Mouse (Mus musculus): ENCODE measurements around the gene Fam229a. TPM values are rescaled to one million over a fixed set of nuclear protein-coding genes. Genes with fewer than 3 reads are reported as not detected.
A peak's percentile ranks its signal among the peaks of the same experiment; 100 is the strongest.

Fam229a gene
- polyA plus RNA-seq, 1 experiment from 2014 or later = not detected

- WGBS = under 1% methylated on average over 45 of the region's 46 CpGs
- H3K4me2 ChIP-seq = peak within 1 kb of the TSS; percentile 80
- peak within 1 kb of the TSS; percentile 80 for H3K9ac ChIP-seq
- ATAC-seq (ENCODE audit: insufficient number of reproducible peaks, low FRiP score, low TSS enrichment, low read depth) = peak; percentile 97
- H3K4me1 ChIP-seq = peaks cover 14% of the 10 kb centered on the region
- peak within 1 kb of the TSS; percentile 90 for H3K27ac ChIP-seq
- H3K4me3 ChIP-seq = peak within 1 kb of the TSS; percentile 94
- no peaks in the 10 kb centered on the region for H3K27me3 ChIP-seq
- H3K36me3 ChIP-seq = peaks cover 21% of the 10 kb centered on the region
- no peaks in the 10 kb centered on the region for H3K9me3 ChIP-seq
Observed at GRCm38 (mm10) chr4:129461183-129461960, 29.6 kb upstream of the Fam229a start, which contains the start of gene Bsdc1. TSS of gene Bsdc1 (plus strand) at chr4:129461581.

DNA sequence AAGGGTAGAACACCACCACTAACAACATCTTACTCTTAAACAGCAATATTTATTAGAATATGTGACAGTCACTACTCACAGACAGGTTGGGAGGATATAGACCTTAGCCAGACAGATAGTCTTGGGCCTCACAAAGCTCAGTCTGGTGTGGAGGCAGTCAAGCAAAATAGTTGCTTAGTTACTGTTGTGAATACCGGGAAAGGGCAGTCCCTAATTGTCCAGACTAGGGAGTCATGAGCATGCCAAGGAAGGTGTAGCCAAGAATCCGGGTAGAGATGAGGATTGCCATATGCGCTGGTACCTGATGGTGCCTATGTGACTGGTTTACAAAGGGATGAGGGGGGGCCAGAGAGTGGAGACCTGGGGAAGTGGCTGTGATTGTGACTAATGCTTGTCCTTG, 28.9 kb upstream of the Fam229a start:
- peaks cover 14% of the 10 kb centered on the region for H3K4me1 ChIP-seq
- H3K27ac ChIP-seq = peak overlapping the region; percentile 67; the same call in 1 of the 2 replicates
- 23% methylated on average over 3 of the region's 3 CpGs for WGBS
- peak overlapping the region; percentile 80 for H3K9ac ChIP-seq
- no peak for ATAC-seq (ENCODE audit: insufficient number of reproducible peaks, low FRiP score, low TSS enrichment, low read depth)
- peak overlapping the region; percentile 94 for H3K4me3 ChIP-seq
- peak overlapping the region; percentile 80 for H3K4me2 ChIP-seq
- H3K9me3 ChIP-seq = no peaks in the 10 kb centered on the region
- H3K27me3 ChIP-seq = no peaks in the 10 kb centered on the region
- H3K36me3 ChIP-seq = peaks cover 29% of the 10 kb centered on the region

- no peak overlapping the region for H3K4me2 ChIP-seq
- no peaks in the 10 kb centered on the region for H3K27me3 ChIP-seq
- H3K36me3 ChIP-seq = peaks cover 41% of the 10 kb centered on the region
- WGBS = 84% methylated on average over 24 of the region's 24 CpGs
- no peak for ATAC-seq (ENCODE audit: insufficient number of reproducible peaks, low FRiP score, low TSS enrichment, low read depth)
- no peak overlapping the region for H3K4me3 ChIP-seq
- no peaks in the 10 kb centered on the region for H3K9me3 ChIP-seq
- H3K4me1 ChIP-seq = peaks cover 14% of the 10 kb centered on the region
- H3K9ac ChIP-seq = no peak overlapping the region
- H3K27ac ChIP-seq = no peak overlapping the region
Observed at GRCm38 (mm10) chr4:129463097-129464059, 27.6 kb upstream of the Fam229a start.

DNA sequence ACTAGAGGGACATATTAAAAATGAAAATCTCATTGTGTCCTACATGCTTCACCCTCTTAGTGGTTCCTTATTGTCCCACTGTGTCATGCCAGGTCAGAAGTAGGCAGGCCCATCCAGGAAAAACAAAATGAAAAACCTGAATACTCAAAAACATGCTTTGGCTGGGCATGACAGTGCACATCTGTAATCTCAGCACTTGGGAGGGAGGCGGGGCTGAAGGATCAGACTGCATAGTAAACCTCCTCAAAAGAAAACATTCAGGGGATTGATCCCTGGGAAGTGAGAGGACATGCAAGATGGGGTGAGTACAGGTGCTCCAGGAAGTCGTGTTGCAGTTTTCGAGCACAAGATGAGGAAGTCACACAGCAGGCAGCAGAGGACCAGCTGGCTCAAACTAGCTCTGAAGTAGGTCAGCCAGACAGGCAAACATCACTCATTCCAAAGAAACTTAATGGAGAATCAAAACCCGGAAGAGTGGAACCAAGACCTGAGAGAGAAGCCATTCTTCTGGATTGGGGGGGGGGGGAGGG, 26.6 kb upstream of the Fam229a start:
- no peak for ATAC-seq (ENCODE audit: insufficient number of reproducible peaks, low FRiP score, low TSS enrichment, low read depth)
- WGBS = 84% methylated on average over 4 of the region's 4 CpGs
- no peak overlapping the region for H3K4me2 ChIP-seq
- no peak overlapping the region for H3K27ac ChIP-seq
- H3K27me3 ChIP-seq = no peaks in the 10 kb centered on the region
- H3K36me3 ChIP-seq = peaks cover 49% of the 10 kb centered on the region
- no peak overlapping the region for H3K4me3 ChIP-seq
- H3K9ac ChIP-seq = no peak overlapping the region
- peaks cover 14% of the 10 kb centered on the region for H3K4me1 ChIP-seq
- no peaks in the 10 kb centered on the region for H3K9me3 ChIP-seq

GRCm38 (mm10) chr4:129476047-129476446, 14.9 kb upstream of the Fam229a start:
- Histone ChIP-seq H3K27ac (no peak overlapping the region), H3K27me3 (no peaks in the 10 kb centered on the region), H3K36me3 (peaks cover 88% of the 10 kb centered on the region), H3K4me3 (no peak overlapping the region), H3K9ac (no peak overlapping the region), H3K4me2 (no peak overlapping the region), H3K9me3 (no peaks in the 10 kb centered on the region), H3K4me1 (no peaks in the 10 kb centered on the region)
- 89% methylated on average over 11 of the region's 11 CpGs for WGBS
- no peak for ATAC-seq (ENCODE audit: insufficient number of reproducible peaks, low FRiP score, low TSS enrichment, low read depth)

GRCm38 (mm10) chr4:129479863-129480262, 11.1 kb upstream of the Fam229a start:
- 87% methylated on average over 3 of the region's 3 CpGs for WGBS
- Histone ChIP-seq H3K27ac (no peak overlapping the region), H3K9ac (no peak overlapping the region), H3K9me3 (no peaks in the 10 kb centered on the region), H3K4me1 (no peaks in the 10 kb centered on the region), H3K27me3 (no peaks in the 10 kb centered on the region), H3K36me3 (peaks cover 89% of the 10 kb centered on the region), H3K4me2 (no peak overlapping the region), H3K4me3 (no peak overlapping the region)
- ATAC-seq (ENCODE audit: insufficient number of reproducible peaks, low FRiP score, low TSS enrichment, low read depth) = no peak

DNA sequence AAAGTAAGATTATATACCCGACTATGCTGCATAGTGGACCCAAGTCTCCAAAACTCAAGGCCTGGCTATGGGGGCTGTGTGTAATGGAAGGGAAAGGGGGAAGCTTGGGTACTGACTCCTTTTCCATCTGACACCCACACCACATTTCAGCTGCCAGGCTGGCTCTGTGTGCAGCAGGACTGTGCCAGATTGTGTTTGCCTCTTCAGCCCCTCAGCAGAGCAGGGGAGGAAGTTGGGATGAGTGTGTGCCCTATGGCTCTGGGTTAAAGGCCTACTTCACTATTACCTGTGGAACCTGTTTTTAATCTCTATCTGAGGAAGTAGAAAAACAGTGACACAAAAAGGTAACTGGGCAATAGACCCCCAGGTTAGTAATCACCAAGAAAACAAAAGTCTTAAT, 9.9 kb upstream of the Fam229a start:
- Histone ChIP-seq H3K4me1 (no peaks in the 10 kb centered on the region), H3K4me3 (no peak overlapping the region), H3K27me3 (no peaks in the 10 kb centered on the region), H3K9me3 (no peaks in the 10 kb centered on the region), H3K27ac (no peak overlapping the region), H3K9ac (no peak overlapping the region), H3K4me2 (no peak overlapping the region), H3K36me3 (peaks cover 92% of the 10 kb centered on the region)
- 93% methylated on average over 1 of the region's 1 CpGs for WGBS
- no peak for ATAC-seq (ENCODE audit: insufficient number of reproducible peaks, low FRiP score, low TSS enrichment, low read depth)

DNA sequence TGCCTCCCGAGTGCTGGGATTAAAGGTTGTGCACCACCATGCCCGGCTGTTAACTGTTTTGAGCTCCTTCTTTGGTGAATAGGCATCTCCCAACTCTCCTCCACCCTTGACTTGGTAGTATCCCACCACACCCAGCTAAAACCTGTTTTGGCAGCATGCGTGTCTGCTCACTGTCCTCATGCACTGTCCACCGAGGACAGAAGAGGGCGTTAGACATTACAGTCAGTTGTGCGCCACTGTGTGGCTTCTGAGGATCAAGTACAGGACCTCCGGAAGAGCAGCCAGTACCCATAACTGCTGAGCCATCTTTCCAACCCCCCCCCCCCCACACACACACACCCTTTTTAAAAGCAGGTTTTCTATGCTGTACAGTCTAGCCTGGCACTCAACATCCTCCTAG, 3.7 kb downstream of the Fam229a start:
- peaks cover 29% of the 10 kb centered on the region for H3K27me3 ChIP-seq
- H3K27ac ChIP-seq = no peak overlapping the region
- no peak for ATAC-seq (ENCODE audit: insufficient number of reproducible peaks, low FRiP score, low TSS enrichment, low read depth)
- peaks cover 1% of the 10 kb centered on the region; the same call in 1 of the 2 replicates for H3K36me3 ChIP-seq
- H3K4me1 ChIP-seq = peaks cover 32% of the 10 kb centered on the region
- 67% methylated on average over 7 of the region's 7 CpGs for WGBS
- H3K4me3 ChIP-seq = no peak overlapping the region
- H3K4me2 ChIP-seq = no peak overlapping the region
- no peak overlapping the region for H3K9ac ChIP-seq
- H3K9me3 ChIP-seq = no peaks in the 10 kb centered on the region

DNA sequence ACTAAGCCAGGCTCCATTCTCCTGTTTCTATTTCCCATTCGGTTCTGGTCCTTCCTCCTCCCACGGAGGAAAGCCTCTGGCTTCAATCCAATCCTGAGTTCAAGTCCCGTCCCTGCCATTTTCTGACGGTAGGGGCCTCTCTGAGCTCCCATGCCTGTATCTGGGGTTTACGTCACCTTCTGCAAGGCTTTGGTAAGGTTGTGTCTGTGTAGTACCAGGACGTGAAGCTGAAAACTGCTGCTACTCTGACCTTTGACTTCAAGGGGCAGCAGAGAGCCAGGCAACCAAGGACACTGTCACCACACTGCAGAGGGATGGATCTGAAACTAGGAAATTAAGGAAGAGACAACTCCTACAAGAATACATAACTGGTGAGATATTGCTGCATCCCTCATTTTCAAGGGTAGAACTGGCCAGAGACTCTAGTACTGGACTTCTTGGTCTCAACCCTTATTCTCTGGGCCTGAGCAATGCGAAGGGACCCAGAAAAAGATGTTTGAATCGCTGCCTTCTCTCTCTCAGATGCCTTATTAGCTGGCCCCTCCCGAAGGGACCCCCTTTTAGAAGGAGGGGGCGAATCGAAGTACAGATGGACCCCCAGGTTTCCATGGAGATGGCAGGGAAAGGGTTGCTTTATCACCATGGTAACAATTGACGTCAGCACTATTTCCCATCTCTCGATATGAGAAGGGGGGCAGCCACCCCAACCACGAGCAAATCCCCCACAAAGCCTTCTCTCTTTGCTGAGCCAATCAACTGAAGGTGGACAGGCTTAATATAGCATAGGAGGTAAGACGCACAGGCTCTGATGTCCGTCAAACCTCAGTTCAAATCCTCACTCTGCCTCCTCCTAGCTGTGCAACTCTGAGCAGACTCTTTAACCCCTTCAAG, 4.9 kb downstream of the Fam229a start:
- no peak overlapping the region for H3K4me3 ChIP-seq
- H3K27ac ChIP-seq = 0 out of 2 replicates have a peak overlapping the region, but pooled peaks have one; percentile 27
- H3K4me1 ChIP-seq = peaks cover 30% of the 10 kb centered on the region
- H3K4me2 ChIP-seq = no peak overlapping the region
- no peak overlapping the region for H3K9ac ChIP-seq
- no peak for ATAC-seq (ENCODE audit: insufficient number of reproducible peaks, low FRiP score, low TSS enrichment, low read depth)
- no peaks in the 10 kb centered on the region for H3K36me3 ChIP-seq
- WGBS = 32% methylated on average over 16 of the region's 16 CpGs
- H3K27me3 ChIP-seq = peaks cover 19% of the 10 kb centered on the region
- no peaks in the 10 kb centered on the region for H3K9me3 ChIP-seq

DNA sequence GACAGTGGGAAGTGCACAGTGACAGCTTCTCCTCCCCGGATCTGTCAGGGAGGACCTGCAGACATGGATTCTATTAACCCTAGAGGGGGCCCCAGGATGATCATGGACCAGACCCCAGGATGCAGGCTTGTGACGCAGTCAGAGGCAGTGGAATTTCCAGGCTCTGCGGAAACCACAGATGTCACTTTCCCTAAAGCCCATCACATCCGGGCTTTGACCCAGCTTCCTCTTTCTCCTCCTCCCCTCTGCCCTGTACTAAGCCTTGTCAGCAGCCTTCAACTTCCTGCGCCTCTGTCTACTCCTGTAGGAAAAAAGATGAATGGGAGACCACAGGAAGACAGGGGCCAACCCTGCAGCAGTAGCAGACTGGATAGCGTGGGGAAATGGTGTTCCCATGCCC, 5.6 kb downstream of the Fam229a start:
- WGBS = 31% methylated on average over 6 of the region's 6 CpGs
- Histone ChIP-seq H3K4me3 (no peak overlapping the region), H3K4me1 (peaks cover 26% of the 10 kb centered on the region), H3K36me3 (no peaks in the 10 kb centered on the region), H3K27ac (peak overlapping the region; percentile 28; the same call in 1 of the 2 replicates), H3K4me2 (no peak overlapping the region), H3K9ac (no peak overlapping the region), H3K27me3 (peaks cover 12% of the 10 kb centered on the region), H3K9me3 (no peaks in the 10 kb centered on the region)
- no peak for ATAC-seq (ENCODE audit: insufficient number of reproducible peaks, low FRiP score, low TSS enrichment, low read depth)

DNA sequence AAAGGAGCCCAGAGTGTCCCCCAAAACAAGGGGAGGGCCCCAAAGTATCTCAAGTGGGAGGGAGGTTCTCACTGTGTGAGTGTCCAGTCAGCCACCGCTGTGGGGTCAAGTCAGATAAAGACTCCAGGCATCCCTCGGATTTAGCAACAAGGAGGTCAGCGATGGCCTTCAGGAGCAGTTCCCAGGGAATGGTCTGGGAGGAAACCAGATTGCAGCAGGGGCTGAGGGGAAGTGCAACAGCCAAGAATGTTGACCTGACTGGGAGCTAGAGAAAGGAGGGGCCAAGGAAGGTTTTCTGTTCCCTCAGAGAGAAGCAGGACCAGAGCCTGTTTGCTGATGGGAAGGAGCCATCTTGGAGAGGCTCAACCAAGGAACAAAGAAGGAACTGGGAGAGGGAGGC, 8.0 kb downstream of the Fam229a start:
- ATAC-seq (ENCODE audit: insufficient number of reproducible peaks, low FRiP score, low TSS enrichment, low read depth) = no peak
- H3K27ac ChIP-seq = no peak overlapping the region
- 77% methylated on average over 3 of the region's 3 CpGs for WGBS
- no peak overlapping the region for H3K4me2 ChIP-seq
- H3K4me1 ChIP-seq = peaks cover 33% of the 10 kb centered on the region
- H3K9me3 ChIP-seq = no peaks in the 10 kb centered on the region
- no peaks in the 10 kb centered on the region for H3K27me3 ChIP-seq
- H3K4me3 ChIP-seq = no peak overlapping the region
- no peak overlapping the region for H3K9ac ChIP-seq
- H3K36me3 ChIP-seq = no peaks in the 10 kb centered on the region

All from limb, embryonic 15.5 days (tissue).